Mouse (Mus musculus): Measurements from ENCODE around the gene Hpse2.

DNA sequence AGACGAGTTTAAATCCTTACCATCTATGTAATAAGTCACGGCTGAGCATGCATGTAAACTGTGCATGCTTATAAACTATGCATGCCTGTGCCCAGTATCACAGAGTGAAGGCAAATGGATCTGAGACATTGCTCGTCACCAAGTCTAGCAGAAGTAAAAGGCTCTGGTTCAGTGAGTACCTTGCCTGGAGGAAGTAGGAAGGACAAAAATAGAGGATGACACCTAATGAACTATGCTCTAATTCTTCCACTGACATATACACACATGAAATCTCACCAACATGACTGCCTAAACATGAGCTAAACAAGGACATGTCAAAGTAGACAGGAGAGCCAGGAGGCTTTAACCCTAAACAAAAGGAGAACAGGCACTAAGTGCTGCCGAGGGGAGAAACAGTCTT, 391.7 kb downstream of the Hpse2 start:
- TF ChIP-seq CTCF (conservative IDR thresholded peaks at IDR 0.05; ENCODE audit: low read length) (no peak), NANOG (IDR thresholded peaks at IDR 0.05; ENCODE audit: borderline replicate concordance, low read length) (no peak), POU5F1 (IDR thresholded peaks at IDR 0.05; ENCODE audit: borderline replicate concordance, low read length) (no peak)

All from E14TG2a.4 (cell line).